Mouse (Mus musculus) liver, adult 2 months (tissue): ENCODE results near the gene Gpatch2.

Experiments used
- CTCF ChIP-seq: fragments of 200-500 bp; IDR thresholded peaks from 2 replicates; pipeline ENCODE4 v1.5.1; 2011; ENCODE audit warnings: low read depth, low read length, control low read depth
- POLR2A ChIP-seq: fragments of 200-500 bp; IDR thresholded peaks from 2 replicates; pipeline ENCODE4 v1.6.1; 2011; ENCODE audit warnings: low read length, control low read depth; ENCODE audit not compliant: insufficient read depth; ENCODE audit errors: extremely low read depth

GRCm38 (mm10) chr1:187228414-187229146, 13.3 kb downstream of the Gpatch2 start:
- TF ChIP-seq CTCF (no peak), POLR2A (no peak)
